Mouse (Mus musculus) heart, embryonic 10.5 days (tissue): ENCODE data around the gene Vps25. TPM values are rescaled to one million over a fixed set of nuclear protein-coding genes. Genes with fewer than 3 reads are reported as not detected.

Experiments used
- DNase-seq: peaks from one replicate; pipeline ENCODE4 v3.0.0-alpha.2; 2017; ENCODE audit warnings: low spot score
- H3K27ac ChIP-seq: fragments of 300-500 bp; sonication (generic); 2 replicates; pipeline ENCODE4 v1.5.1; 2016; ENCODE audit warnings: mild to moderate bottlenecking
- H3K27me3 ChIP-seq: fragments of 300-500 bp; sonication (generic); 2 replicates; pipeline ENCODE4 v1.6.1; 2016; ENCODE audit warnings: mild to moderate bottlenecking; ENCODE audit not compliant: poor library complexity, insufficient read depth, severe bottlenecking
- H3K36me3 ChIP-seq: fragments of 300-500 bp; sonication (generic); 2 replicates; pipeline ENCODE4 v1.6.1; 2016; ENCODE audit warnings: mild to moderate bottlenecking, moderate library complexity
- H3K4me1 ChIP-seq: fragments of 300-500 bp; sonication (generic); 2 replicates; pipeline ENCODE4 v1.6.1; 2016; ENCODE audit warnings: mild to moderate bottlenecking
- H3K4me3 ChIP-seq: fragments of 300-500 bp; sonication (generic); 2 replicates; pipeline ENCODE4 v1.5.1; 2016; ENCODE audit warnings: mild to moderate bottlenecking, moderate library complexity
- H3K9me3 ChIP-seq: fragments of 300-500 bp; sonication (generic); 2 replicates; pipeline ENCODE4 v1.6.1; 2016; ENCODE audit warnings: mild to moderate bottlenecking, moderate library complexity
- WGBS: fragments of 180-500 bp; shearing (Covaris S2); methylation state at CpG from one replicate; pipeline ENCODE4 v1.1.7; 2016; 5-methylcytosine and 5-hydroxymethylcytosine counted together
- polyA plus RNA-seq: library from polyadenylated mRNA; unstranded; fragments of >200 nt; fragmentation: Nextera tagmentation; extraction: Ambion mirVana; gene quantifications from 2 replicates; pipeline ENCODE4 v1.2.1, GENCODE M21; 2016

Gene Vps25
- polyA plus RNA-seq, 1 experiment from 2014 or later, result 137 TPM

DNA sequence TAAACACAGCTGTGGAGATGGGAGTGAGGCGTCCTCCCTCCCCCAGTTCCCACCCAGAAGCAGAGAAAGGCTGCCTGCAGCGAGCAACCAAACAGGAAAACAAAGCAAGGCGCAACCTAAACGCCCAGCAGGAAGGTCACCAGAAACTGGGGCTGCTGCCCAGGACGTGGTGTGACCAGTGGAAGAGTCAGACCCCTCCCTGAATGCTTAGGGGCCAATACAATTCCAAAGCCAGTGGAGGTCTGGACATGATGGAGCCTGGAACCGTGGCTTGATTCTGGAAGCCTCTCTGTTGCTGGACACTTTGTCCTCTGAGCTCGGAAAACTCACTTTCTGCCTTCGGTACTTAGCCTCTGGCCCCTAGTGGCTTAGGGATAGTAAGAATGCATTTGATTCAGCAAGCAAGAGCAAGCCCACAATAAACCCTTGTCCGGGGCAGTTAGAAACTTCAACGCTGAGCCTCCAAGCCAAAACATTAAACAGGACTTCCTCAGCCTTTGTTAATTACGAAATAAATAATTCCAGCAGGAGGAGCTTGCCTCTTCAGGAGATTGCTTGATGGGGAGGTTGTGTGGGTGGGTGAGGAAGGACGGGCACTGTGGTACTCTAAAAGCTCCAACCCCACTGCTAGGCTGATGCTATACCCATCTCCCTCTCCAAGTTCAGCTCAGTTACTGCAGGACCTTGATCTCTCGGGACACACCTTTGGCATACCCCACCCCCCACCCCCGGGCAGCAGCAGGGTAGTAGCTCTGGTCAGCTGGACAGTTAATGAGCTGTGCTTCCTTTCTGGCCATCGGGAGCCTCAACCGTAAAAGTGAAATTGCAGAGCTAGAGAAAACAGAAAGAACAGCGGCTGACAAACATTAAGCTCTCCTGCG, 22.3 kb upstream of the Vps25 start:
- Histone ChIP-seq H3K9me3 (no peaks in the 10 kb centered on the region), H3K27me3 (no peaks in the 10 kb centered on the region), H3K4me1 (peaks cover 38% of the 10 kb centered on the region), H3K4me3 (peak overlapping the region; percentile 27), H3K27ac (peak overlapping the region; percentile 87), H3K36me3 (no peaks in the 10 kb centered on the region)
- WGBS, result 7% methylated on average over 18 of the region's 18 CpGs
- DNase-seq, result no peak

- WGBS, result 40% methylated on average over 6 of the region's 6 CpGs
Observed at GRCm38 (mm10) chr11:101232010-101232839, 21.3 kb upstream of the Vps25 start.

GRCm38 (mm10) chr11:101233240-101233639, 20.3 kb upstream of the Vps25 start:
- no peak overlapping the region for H3K4me3 ChIP-seq
- DNase-seq, result no peak
- H3K27me3 ChIP-seq, result no peaks in the 10 kb centered on the region
- no peak overlapping the region for H3K27ac ChIP-seq
- no peaks in the 10 kb centered on the region for H3K36me3 ChIP-seq
- peaks cover 40% of the 10 kb centered on the region for H3K4me1 ChIP-seq
- WGBS, result 71% methylated on average over 1 of the region's 1 CpGs
- H3K9me3 ChIP-seq, result no peaks in the 10 kb centered on the region

More at GRCm38 (mm10) chr11:101232010-101232839, 21.3 kb upstream of the Vps25 start:
- H3K4me1 ChIP-seq, result peaks cover 35% of the 10 kb centered on the region
- H3K27ac ChIP-seq, result peak overlapping the region; percentile 87
- DNase-seq, result no peak
- no peaks in the 10 kb centered on the region for H3K9me3 ChIP-seq
- no peaks in the 10 kb centered on the region for H3K36me3 ChIP-seq
- peak overlapping the region; percentile 27; the same call in 1 of the 2 replicates for H3K4me3 ChIP-seq
- H3K27me3 ChIP-seq, result no peaks in the 10 kb centered on the region

DNA sequence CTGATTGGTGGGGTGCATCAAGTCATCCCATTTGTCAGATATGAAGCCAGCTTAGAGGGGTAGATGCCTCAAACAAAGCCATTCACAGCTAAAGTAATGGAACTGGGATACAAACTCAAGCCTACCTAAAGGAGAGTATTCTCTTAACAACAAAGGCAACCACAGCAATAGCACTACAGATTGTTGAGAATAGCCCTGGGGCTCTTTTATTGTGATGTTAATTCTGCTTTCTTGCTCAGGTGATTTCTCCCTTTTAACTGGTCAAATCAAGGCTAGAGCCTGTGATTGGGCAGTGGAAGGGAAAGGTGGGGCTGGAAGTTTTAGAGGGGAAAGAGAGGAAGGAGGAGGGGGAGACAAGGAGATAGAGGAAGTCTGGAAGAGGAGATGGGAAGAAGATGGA, 19.4 kb upstream of the Vps25 start:
- DNase-seq, result no peak
- Histone ChIP-seq H3K36me3 (no peaks in the 10 kb centered on the region), H3K27ac (no peak overlapping the region), H3K9me3 (no peaks in the 10 kb centered on the region), H3K4me3 (no peak overlapping the region), H3K4me1 (peaks cover 40% of the 10 kb centered on the region), H3K27me3 (no peaks in the 10 kb centered on the region)

- Histone ChIP-seq H3K27me3 (no peaks in the 10 kb centered on the region), H3K9me3 (no peaks in the 10 kb centered on the region), H3K4me3 (no peak overlapping the region), H3K27ac (no peak overlapping the region), H3K4me1 (peaks cover 28% of the 10 kb centered on the region), H3K36me3 (no peaks in the 10 kb centered on the region)
- no peak for DNase-seq
Observed at GRCm38 (mm10) chr11:101235429-101235828, 18.1 kb upstream of the Vps25 start.

DNA sequence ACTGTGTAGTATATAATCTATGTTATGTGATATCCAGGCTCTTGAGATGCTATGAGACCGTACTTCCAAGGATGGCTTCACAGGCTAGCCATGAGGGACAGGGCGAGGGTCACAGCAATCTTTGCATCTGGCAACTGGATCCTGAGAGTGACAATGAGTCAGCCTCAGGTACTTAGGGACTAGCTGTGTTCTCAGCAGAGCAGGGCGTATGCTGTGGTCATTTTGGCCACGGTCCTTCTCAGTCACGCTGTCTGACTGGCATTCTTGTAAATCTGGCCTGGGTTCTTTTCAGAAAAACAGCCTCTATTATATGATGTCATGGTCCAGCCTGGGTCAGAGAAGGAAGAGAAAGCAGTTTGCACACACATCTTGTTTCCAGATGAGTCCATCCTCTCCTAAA, 16.7 kb upstream of the Vps25 start:
- H3K27ac ChIP-seq, result no peak overlapping the region; the same call in 1 of the 2 replicates
- H3K4me3 ChIP-seq, result no peak overlapping the region
- WGBS, result 82% methylated on average over 5 of the region's 5 CpGs
- H3K36me3 ChIP-seq, result no peaks in the 10 kb centered on the region
- no peaks in the 10 kb centered on the region for H3K27me3 ChIP-seq
- H3K4me1 ChIP-seq, result peaks cover 15% of the 10 kb centered on the region
- DNase-seq, result no peak
- H3K9me3 ChIP-seq, result no peaks in the 10 kb centered on the region

GRCm38 (mm10) chr11:101238071-101238647, 15.3 kb upstream of the Vps25 start:
- 40% methylated on average over 5 of the region's 5 CpGs for WGBS
- Histone ChIP-seq H3K27me3 (no peaks in the 10 kb centered on the region), H3K36me3 (no peaks in the 10 kb centered on the region), H3K9me3 (no peaks in the 10 kb centered on the region), H3K4me3 (no peak overlapping the region), H3K27ac (peak overlapping the region; percentile 47; the same call in 1 of the 2 replicates), H3K4me1 (0 out of 2 replicates have a peak, but pooled peaks cover 7% of the 10 kb centered on the region)
- DNase-seq, result no peak

DNA sequence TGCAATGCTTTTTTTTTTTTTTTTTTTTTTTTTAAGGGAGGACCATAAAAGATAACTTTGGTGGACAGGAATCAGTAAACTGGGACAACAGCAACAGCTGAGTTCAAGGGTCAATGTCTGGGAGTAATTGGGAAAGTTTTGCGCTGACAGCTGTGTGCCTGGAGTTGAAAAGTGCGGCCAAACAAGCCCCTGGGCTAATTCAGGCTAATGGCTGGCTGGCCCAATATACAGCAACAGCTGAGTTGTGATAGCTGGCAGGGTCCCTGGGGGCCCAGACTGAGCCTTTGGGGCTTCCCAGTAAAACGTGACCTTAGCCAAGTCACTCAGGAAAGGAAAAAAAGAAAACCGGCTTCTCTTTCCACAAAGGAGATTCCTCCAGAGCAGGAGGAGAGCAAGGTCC, 8.4 kb upstream of the Vps25 start:
- no peak for DNase-seq
- Histone ChIP-seq H3K4me3 (peak overlapping the region; percentile 76), H3K4me1 (peaks cover 24% of the 10 kb centered on the region)

GRCm38 (mm10) chr11:101245855-101246701, 7.4 kb upstream of the Vps25 start, which contains the start of gene Ramp2:
Gene Ramp2, plus strand, starts transcription at chr11:101246028.
- Histone ChIP-seq H3K27me3 (peaks cover 47% of the 10 kb centered on the region), H3K27ac (peak within 1 kb of the TSS; percentile 89), H3K9me3 (no peaks in the 10 kb centered on the region), H3K4me3 (peak within 1 kb of the TSS; percentile 76), H3K36me3 (no peaks in the 10 kb centered on the region), H3K4me1 (peaks cover 24% of the 10 kb centered on the region)
- no peak for DNase-seq
- under 1% methylated on average over 58 of the region's 63 CpGs for WGBS

More for the DNA sequence above, 8.4 kb upstream of the Vps25 start:
- Histone ChIP-seq H3K27me3 (peaks cover 47% of the 10 kb centered on the region), H3K36me3 (no peaks in the 10 kb centered on the region), H3K27ac (peak overlapping the region; percentile 89; the same call in 1 of the 2 replicates), H3K9me3 (no peaks in the 10 kb centered on the region)
- 38% methylated on average over 4 of the region's 4 CpGs for WGBS

DNA sequence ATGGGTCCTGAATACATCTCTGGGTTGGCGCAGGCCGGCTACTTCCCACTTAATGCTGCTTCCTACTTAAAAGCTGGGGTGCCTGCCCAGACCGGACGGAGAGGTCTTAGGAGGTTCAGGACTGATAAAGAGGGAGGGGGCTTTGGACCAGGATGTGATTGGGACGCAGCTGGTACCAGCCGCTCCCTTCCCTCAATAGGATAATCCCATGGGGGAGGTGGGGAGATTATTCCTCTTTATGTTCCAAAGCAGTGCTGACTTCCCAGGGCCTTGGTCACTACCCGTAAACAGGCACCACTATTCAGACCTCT, 6.8 kb upstream of the Vps25 start:
- Histone ChIP-seq H3K27ac (peak overlapping the region; percentile 89), H3K36me3 (no peaks in the 10 kb centered on the region), H3K27me3 (peaks cover 47% of the 10 kb centered on the region), H3K4me1 (peaks cover 24% of the 10 kb centered on the region), H3K4me3 (peak overlapping the region; percentile 76), H3K9me3 (no peaks in the 10 kb centered on the region)
- WGBS, result 2% methylated on average over 7 of the region's 7 CpGs
- peak; percentile 65 for DNase-seq

DNA sequence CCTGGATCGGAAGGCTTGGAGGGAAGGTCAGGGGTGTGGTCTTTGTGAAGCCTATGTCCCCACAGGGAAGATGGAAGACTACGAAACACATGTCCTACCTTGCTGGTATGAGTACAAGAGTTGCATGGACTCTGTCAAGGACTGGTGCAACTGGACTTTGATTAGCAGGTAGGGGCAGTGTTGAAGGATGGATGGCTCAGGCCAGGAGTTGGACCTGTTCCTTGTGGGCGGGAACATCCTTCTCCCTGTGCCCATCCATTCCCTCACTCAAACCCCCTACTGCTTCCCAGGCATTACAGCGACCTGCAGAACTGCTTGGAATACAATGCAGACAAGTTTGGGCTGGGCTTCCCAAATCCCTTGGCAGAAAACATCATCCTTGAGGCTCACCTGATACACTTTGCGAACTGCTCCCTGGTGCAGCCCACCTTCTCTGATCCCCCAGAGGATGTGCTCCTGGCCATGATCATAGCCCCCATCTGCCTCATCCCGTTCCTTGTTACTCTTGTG, 5.9 kb upstream of the Vps25 start:
- Histone ChIP-seq H3K9me3 (no peaks in the 10 kb centered on the region), H3K27ac (peak overlapping the region; percentile 89; the same call in 1 of the 2 replicates), H3K27me3 (peaks cover 47% of the 10 kb centered on the region), H3K4me1 (peaks cover 26% of the 10 kb centered on the region), H3K4me3 (peak overlapping the region; percentile 76), H3K36me3 (no peaks in the 10 kb centered on the region)
- 64% methylated on average over 6 of the region's 6 CpGs for WGBS
- DNase-seq, result no peak
